Mouse (Mus musculus) MEL (cell line): ENCODE measurements around the gene Tgfbr3. TPM values are rescaled to one million over a fixed set of nuclear protein-coding genes. Genes with fewer than 3 reads are reported as not detected.
A peak's percentile ranks its signal among the peaks of the same experiment; 100 is the strongest.

Source experiments
- DNase-seq: peaks from one replicate; pipeline ENCODE4 v3.0.0; 2011; ENCODE audit warnings: low read depth, low spot score
- H3K27ac ChIP-seq: 2 replicates; pipeline ENCODE4 v1.5.1; 2012; ENCODE audit warnings: low read depth, mild to moderate bottlenecking, control low read depth, low read length, moderate library complexity; ENCODE audit not compliant: control insufficient read depth
- H3K27me3 ChIP-seq, 2 experiments: fragments of 150-350 bp in 1 of 2; sonication (generic) in 1 of 2; 2 replicates each; pipeline ENCODE4 v1.6.1; 2012; ENCODE audit warnings: low read length in 2 of 2, mild to moderate bottlenecking in 2 of 2, improper control_type of control experiment in 1 of 2, moderate library complexity in 1 of 2; ENCODE audit not compliant: insufficient read depth in 2 of 2, control insufficient read depth in 1 of 2
- H3K36me3 ChIP-seq, 2 experiments: 2 replicates each; pipeline ENCODE4 v1.6.1; 2012 to 2014; ENCODE audit warnings: low read length in 2 of 2, improper control_type of control experiment in 1 of 2, inconsistent platforms in 1 of 2, mild to moderate bottlenecking in 1 of 2; ENCODE audit not compliant: insufficient read depth in 2 of 2, control insufficient read depth in 1 of 2
- H3K4me1 ChIP-seq, 2 experiments: fragments of 150-350 bp in 1 of 2; sonication (generic) in 1 of 2; 2 replicates each; pipeline ENCODE4 v1.6.1; 2012; ENCODE audit warnings: low read length in 2 of 2, improper control_type of control experiment in 1 of 2, mild to moderate bottlenecking in 1 of 2; ENCODE audit not compliant: insufficient read depth in 2 of 2, control insufficient read depth in 1 of 2
- H3K4me3 ChIP-seq, 2 experiments: fragments of 150-350 bp in 1 of 2; sonication (generic) in 1 of 2; 2 replicates each; pipeline ENCODE4 v1.5.1; 2012; ENCODE audit warnings: low read depth in 2 of 2, low read length in 2 of 2, mild to moderate bottlenecking in 2 of 2, moderate library complexity in 2 of 2, control low read depth in 1 of 2, improper control_type of control experiment in 1 of 2; ENCODE audit not compliant: control insufficient read depth in 1 of 2, insufficient read depth in 1 of 2
- H3K79me2 ChIP-seq: 2 replicates; pipeline ENCODE4 v1.6.1; 2012; ENCODE audit warnings: mild to moderate bottlenecking, low read length, moderate library complexity; ENCODE audit not compliant: control insufficient read depth, poor library complexity, insufficient read depth
- H3K9ac ChIP-seq: 2 replicates; pipeline ENCODE4 v1.6.1; 2012; ENCODE audit warnings: low read depth, mild to moderate bottlenecking, control low read depth, low read length, moderate library complexity; ENCODE audit not compliant: control insufficient read depth, poor library complexity, severe bottlenecking
- H3K9me3 ChIP-seq: fragments of 150-350 bp; sonication (generic); replicated peaks from 2 replicates; pipeline ENCODE4 v1.6.1; 2012; ENCODE audit warnings: mild to moderate bottlenecking, low read length, improper control_type of control experiment, moderate library complexity; ENCODE audit not compliant: insufficient read depth
- BHLHE40 ChIP-seq: IDR thresholded peaks from 2 replicates; pipeline ENCODE4 v1.6.1; 2012; ENCODE audit warnings: low read depth, mild to moderate bottlenecking, inconsistent platforms, low read length, improper control_type of control experiment, borderline replicate concordance
- E2F4 ChIP-seq: IDR thresholded peaks from 2 replicates; pipeline ENCODE4 v1.6.1; 2011; ENCODE audit warnings: low read depth, low read length, improper control_type of control experiment, borderline replicate concordance
- ELF1 ChIP-seq: IDR thresholded peaks from 2 replicates; pipeline ENCODE4 v1.6.1; 2014; ENCODE audit warnings: low read depth, mild to moderate bottlenecking, inconsistent platforms, low read length, improper control_type of control experiment, moderate library complexity
- EP300 ChIP-seq, 2 experiments: IDR thresholded peaks; 2 replicates each; pipeline ENCODE4 v1.6.1; 2011; ENCODE audit warnings: improper control_type of control experiment in 2 of 2, low read length in 2 of 2, low read depth in 1 of 2, mild to moderate bottlenecking in 1 of 2
- ETS1 ChIP-seq: IDR thresholded peaks from 2 replicates; pipeline ENCODE4 v1.6.1; 2012; ENCODE audit warnings: low read depth, mild to moderate bottlenecking, inconsistent platforms, low read length, improper control_type of control experiment, moderate library complexity
- GABPA ChIP-seq: IDR thresholded peaks from 2 replicates; pipeline ENCODE4 v1.6.1; 2012; ENCODE audit warnings: low read depth, mild to moderate bottlenecking, inconsistent platforms, low read length, improper control_type of control experiment, moderate library complexity
- HCFC1 ChIP-seq: IDR thresholded peaks from 2 replicates; pipeline ENCODE4 v1.6.1; 2012; ENCODE audit warnings: low read depth, mild to moderate bottlenecking, inconsistent platforms, low read length, improper control_type of control experiment, moderate library complexity
- JUND ChIP-seq: IDR thresholded peaks from 2 replicates; pipeline ENCODE4 v1.6.1; 2011; ENCODE audit warnings: low read depth, mild to moderate bottlenecking, improper control_type of control experiment, low read length
- KAT2A ChIP-seq: conservative IDR thresholded peaks from 2 replicates; pipeline ENCODE4 v1.6.1; 2012; ENCODE audit warnings: low read depth, low read length, improper control_type of control experiment, inconsistent platforms
- MAFK ChIP-seq: IDR thresholded peaks from 2 replicates; pipeline ENCODE4 v1.6.1; 2011; ENCODE audit warnings: low read depth, mild to moderate bottlenecking, low read length, improper control_type of control experiment, borderline replicate concordance
- MAX ChIP-seq: IDR thresholded peaks from 2 replicates; pipeline ENCODE4 v1.6.1; 2011; ENCODE audit warnings: low read length, improper control_type of control experiment
- MEF2A ChIP-seq: IDR thresholded peaks from 2 replicates; pipeline ENCODE4 v1.6.1; 2014; ENCODE audit warnings: low read depth, mild to moderate bottlenecking, inconsistent platforms, low read length, improper control_type of control experiment; ENCODE audit not compliant: poor library complexity, insufficient replicate concordance, severe bottlenecking; ENCODE audit errors: extremely low read depth
- MXI1 ChIP-seq: IDR thresholded peaks from 2 replicates; pipeline ENCODE4 v1.6.1; 2011; ENCODE audit warnings: mild to moderate bottlenecking, low read depth, low read length, improper control_type of control experiment
- MYB ChIP-seq: IDR thresholded peaks from 2 replicates; pipeline ENCODE4 v1.6.1; 2011; ENCODE audit warnings: mild to moderate bottlenecking, low read depth, low read length, improper control_type of control experiment
- NRF1 ChIP-seq: IDR thresholded peaks from 2 replicates; pipeline ENCODE4 v1.6.1; 2014; ENCODE audit warnings: low read depth, mild to moderate bottlenecking, inconsistent platforms, low read length, improper control_type of control experiment, moderate library complexity; ENCODE audit not compliant: poor library complexity, insufficient read depth, severe bottlenecking
- POLR2AphosphoS2 ChIP-seq: IDR thresholded peaks from 2 replicates; pipeline ENCODE4 v1.6.1; 2011; ENCODE audit warnings: low read length, improper control_type of control experiment
- POLR2AphosphoS5 ChIP-seq: IDR thresholded peaks from 2 replicates; pipeline ENCODE4 v1.6.1; 2012; ENCODE audit warnings: low read depth, borderline replicate concordance, mild to moderate bottlenecking, inconsistent platforms, low read length, moderate library complexity, mixed read lengths
- RAD21 ChIP-seq: IDR thresholded peaks from 2 replicates; pipeline ENCODE4 v1.6.1; 2011; ENCODE audit warnings: mild to moderate bottlenecking, low read depth, low read length, improper control_type of control experiment
- RCOR1 ChIP-seq: IDR thresholded peaks from 2 replicates; pipeline ENCODE4 v1.6.1; 2012; ENCODE audit warnings: low read depth, mild to moderate bottlenecking, inconsistent platforms, low read length, improper control_type of control experiment
- SIN3A ChIP-seq: IDR thresholded peaks from 2 replicates; pipeline ENCODE4 v1.6.1; 2012; ENCODE audit warnings: low read length, improper control_type of control experiment, inconsistent platforms
- TAL1 ChIP-seq: IDR thresholded peaks from 2 replicates; pipeline ENCODE4 v1.6.1; 2012; ENCODE audit warnings: mild to moderate bottlenecking, inconsistent platforms, low read length, moderate library complexity, mixed read lengths
- TBP ChIP-seq: IDR thresholded peaks from 2 replicates; pipeline ENCODE4 v1.8.0; 2011; ENCODE audit warnings: low read depth, low read length, improper control_type of control experiment
- USF1 ChIP-seq: IDR thresholded peaks from 2 replicates; pipeline ENCODE4 v1.6.1; 2014; ENCODE audit warnings: low read depth, mild to moderate bottlenecking, inconsistent platforms, low read length, improper control_type of control experiment, moderate library complexity
- USF2 ChIP-seq, 2 experiments: IDR thresholded peaks; 2 replicates each; pipeline ENCODE4 v1.6.1; 2011 to 2012; ENCODE audit warnings: improper control_type of control experiment in 2 of 2, low read length in 2 of 2, borderline replicate concordance in 1 of 2, inconsistent platforms in 1 of 2, low read depth in 1 of 2, mild to moderate bottlenecking in 1 of 2; ENCODE audit not compliant: insufficient read depth in 1 of 2
- ZC3H11A ChIP-seq: IDR thresholded peaks from 2 replicates; pipeline ENCODE4 v1.6.1; 2012; ENCODE audit warnings: low read depth, mild to moderate bottlenecking, inconsistent platforms, low read length, improper control_type of control experiment
- ZKSCAN1 ChIP-seq: IDR thresholded peaks from 2 replicates; pipeline ENCODE4 v1.6.1; 2012; ENCODE audit warnings: low read depth, mild to moderate bottlenecking, inconsistent platforms, low read length, improper control_type of control experiment, moderate library complexity
- ZNF384 ChIP-seq: IDR thresholded peaks from 2 replicates; pipeline ENCODE4 v1.6.1; 2012; ENCODE audit warnings: low read depth, mild to moderate bottlenecking, inconsistent platforms, low read length, improper control_type of control experiment
- polyA plus RNA-seq, 2 experiments: library from polyadenylated mRNA; stranded (reverse) in 1 of 2; unstranded in 1 of 2; fragments of >175 nt in 1 of 2; fragments of >200 nt in 1 of 2; gene quantifications; 2 replicates each; pipeline versions ENCODE4 v1.2.1 to v1.2.4; 2012; ENCODE audit warnings: low replicate concordance in 2 of 2, low read depth in 1 of 2; ENCODE audit not compliant: insufficient read length in 2 of 2, insufficient read depth in 1 of 2, missing spikeins in 1 of 2
- total RNA-seq: library from RNA; depleted of rRNA; stranded (reverse); fragments of 300-350 nt; gene quantifications from 2 replicates; pipeline ENCODE4 v1.2.3, GENCODE M21; 2012; rRNA removed

Gene Tgfbr3
- total RNA-seq: 5.9 and 6.7 TPM in 2 replicates
- polyA plus RNA-seq: 1 to 10 TPM in 1 of 2 experiments, not detected in 1; 3.0 TPM

GRCm38 (mm10) chr5:107289234-107289764 is at the start of gene Tgfbr3:
Gene Tgfbr3, minus strand, starts transcription at chr5:107289629.
- no peaks in the 10 kb centered on the region for H3K36me3 ChIP-seq
- H3K9ac ChIP-seq: no peak within 1 kb of the TSS
- TF ChIP-seq USF2 (IDR thresholded peaks at IDR 0.05; ENCODE audit: borderline replicate concordance in 1 of 2, insufficient read depth in 1 of 2, low read depth in 1 of 2, low read length in 2 of 2) (no peak), GABPA (no peak), RAD21 (no peak), MAFK (no peak), E2F4 (no peak), ZC3H11A (no peak), MEF2A (no peak), POLR2AphosphoS2 (no peak), ZKSCAN1 (no peak)
- H3K79me2 ChIP-seq: no peaks in the 10 kb centered on the region
- H3K9me3 ChIP-seq: no peaks in the 10 kb centered on the region
- DNase-seq: no peak
- H3K4me3 ChIP-seq: no peak within 1 kb of the TSS
- no peaks in the 10 kb centered on the region for H3K4me1 ChIP-seq
- no peaks in the 10 kb centered on the region; a peak in 1 of 4 replicates for H3K27me3 ChIP-seq
- H3K27ac ChIP-seq: no peak within 1 kb of the TSS

DNA sequence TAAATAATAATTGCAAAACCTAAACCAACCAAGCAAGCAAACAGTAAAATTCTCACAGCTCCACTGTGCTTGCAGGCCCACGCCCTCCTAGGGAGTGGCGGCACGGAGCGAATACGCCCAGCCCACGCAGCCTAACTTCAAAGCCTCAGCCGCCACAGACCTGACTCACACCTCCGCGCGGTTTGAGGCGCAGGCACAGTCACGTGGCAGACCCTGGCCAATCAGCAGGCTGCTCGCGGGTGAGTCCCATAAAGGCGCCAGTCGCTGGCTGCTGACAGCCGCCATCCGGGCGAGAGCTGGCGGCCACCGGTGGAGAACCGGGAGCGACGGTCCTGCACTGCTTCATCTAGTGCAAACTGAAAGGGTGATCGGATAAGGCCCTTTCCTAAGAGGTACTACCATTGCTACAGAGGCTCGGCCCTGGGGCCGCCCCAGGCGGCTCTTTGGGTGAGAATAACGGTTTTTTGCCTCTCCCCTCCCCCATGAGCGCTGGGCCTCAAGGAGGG is 41.5 kb upstream of the Tgfbr3 start, which contains the start of gene Brdt:
TSS of gene Brdt (plus strand) at position 244 of the 506 bp plus-strand sequence.
- peak within 1 kb of the TSS; percentile 66 to 93 for H3K4me3 ChIP-seq
- DNase-seq: peak; percentile 90
- TF ChIP-seq SIN3A (peak; percentile 50; the same call in 1 of the 2 replicates), MEF2A (no peak), ZNF384 (no peak), E2F4 (no peak), TAL1 (no peak), USF1 (peak; percentile 98), HCFC1 (peak; percentile 63), ELF1 (no peak), EP300 (IDR thresholded peaks at IDR 0.05; ENCODE audit: low read depth in 1 of 2, low read length in 2 of 2) (0 out of 4 replicates have a peak, but pooled peaks of 1 of the 2 experiments have one; percentile 24), MXI1 (peak; percentile 44; the same call in 1 of the 2 replicates), RCOR1 (no peak), BHLHE40 (no peak), KAT2A (no peak), MAFK (no peak), MYB (peak; percentile 60), TBP (peak; percentile 33; the same call in 1 of the 2 replicates), MAX (peak; percentile 97), GABPA (no peak), ETS1 (no peak; the same call in 1 of the 2 replicates), POLR2AphosphoS5 (no peak), USF2 (IDR thresholded peaks at IDR 0.05; ENCODE audit: borderline replicate concordance in 1 of 2, insufficient read depth in 1 of 2, low read depth in 1 of 2, low read length in 2 of 2) (peak in 1 of 2 experiments; percentile 79; a peak in 3 of 4 replicates), RAD21 (no peak), JUND (no peak), NRF1 (no peak), POLR2AphosphoS2 (no peak; the same call in 1 of the 2 replicates)

More for the DNA sequence above, 41.5 kb upstream of the Tgfbr3 start, which contains the start of gene Brdt:
- Histone ChIP-seq H3K9me3 (no peaks in the 10 kb centered on the region), H3K36me3 (no peaks in the 10 kb centered on the region; a peak in 1 of 4 replicates), H3K9ac (peak within 1 kb of the TSS; percentile 76), H3K4me1 (peaks cover 0 to 3% of the 10 kb centered on the region in 2 experiments; a peak in 1 of 4 replicates), H3K27me3 (peaks cover 0 to 1% of the 10 kb centered on the region in 2 experiments; a peak in 1 of 4 replicates), H3K79me2 (peaks cover 24% of the 10 kb centered on the region), H3K27ac (peak within 1 kb of the TSS; percentile 18)
